Mouse (Mus musculus): ENCODE results near the gene Pole4.

DNA sequence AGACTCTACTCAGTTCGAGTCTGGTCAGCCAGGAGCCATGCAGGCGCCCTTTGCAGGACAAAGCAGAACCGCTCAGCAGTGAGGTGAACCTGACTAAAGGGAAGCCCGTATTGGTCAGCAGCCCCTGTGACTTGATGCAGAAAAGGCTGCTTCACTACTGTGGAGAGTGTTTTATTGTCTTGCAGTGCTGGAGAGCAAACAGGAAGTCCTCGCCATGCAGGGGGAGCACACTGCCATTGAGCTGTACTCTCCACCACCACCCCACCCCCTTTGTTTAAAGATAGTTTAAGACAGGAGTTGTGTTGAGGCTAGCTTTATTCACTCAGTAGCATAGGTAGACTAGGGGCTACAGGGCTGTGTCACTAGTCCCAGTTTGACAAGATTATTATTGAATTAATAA lies at the start of gene Pole4:
- TF ChIP-seq CTCF (IDR thresholded peaks at IDR 0.05; ENCODE audit: extremely low read depth, insufficient read depth, insufficient read length, insufficient replicate concordance), result no peak
- no peak for TF ChIP-seq POLR2A (IDR thresholded peaks at IDR 0.05; ENCODE audit: low read depth, low read length)
